Mouse (Mus musculus) midbrain, embryonic 10.5 days (tissue): Measurements from ENCODE around the gene Clstn3. TPM values are rescaled to one million over a fixed set of nuclear protein-coding genes. Genes with fewer than 3 reads are reported as not detected.
"Not testable (repeated sequence)": the region's sequence is repeated elsewhere in the genome, so short reads cannot be mapped to it uniquely, and the experiment has no call there.

Experiments used
- DNase-seq: peaks from one replicate; pipeline ENCODE4 v3.0.0-alpha.2; 2017; ENCODE audit warnings: low spot score
- H3K27ac ChIP-seq: fragments of 300-500 bp; sonication (generic); replicated peaks from 2 replicates; pipeline ENCODE4 v1.5.1; 2016; ENCODE audit warnings: mild to moderate bottlenecking
- H3K27me3 ChIP-seq: fragments of 300-500 bp; sonication (generic); 2 replicates; pipeline ENCODE4 v1.6.1; 2016; ENCODE audit warnings: low read depth, mild to moderate bottlenecking; ENCODE audit not compliant: poor library complexity, severe bottlenecking
- H3K36me3 ChIP-seq: fragments of 300-500 bp; sonication (generic); 2 replicates; pipeline ENCODE4 v1.6.1; 2016; ENCODE audit warnings: mild to moderate bottlenecking, moderate library complexity
- H3K4me1 ChIP-seq: fragments of 300-500 bp; sonication (generic); 2 replicates; pipeline ENCODE4 v1.6.1; 2016
- H3K4me3 ChIP-seq: fragments of 300-500 bp; sonication (generic); 2 replicates; pipeline ENCODE4 v1.5.1; 2016; ENCODE audit warnings: mild to moderate bottlenecking, moderate library complexity
- H3K9me3 ChIP-seq: fragments of 300-500 bp; sonication (generic); replicated peaks from 2 replicates; pipeline ENCODE4 v1.6.1; 2016; ENCODE audit warnings: mild to moderate bottlenecking
- WGBS: fragments of 180-500 bp; shearing (Covaris S2); methylation state at CpG from one replicate; pipeline ENCODE4 v1.1.7; 2016; 5-methylcytosine and 5-hydroxymethylcytosine counted together
- polyA plus RNA-seq: library from polyadenylated mRNA; unstranded; fragments of >200 nt; fragmentation: Nextera tagmentation; extraction: Ambion mirVana; gene quantifications from 2 replicates; pipeline ENCODE4 v1.2.1, GENCODE M21; 2016

Clstn3 gene
- polyA plus RNA-seq, 1 experiment from 2014 or later = 8.4 TPM

- Histone ChIP-seq H3K27me3 (no peaks in the 10 kb centered on the region), H3K27ac (no peak overlapping the region), H3K4me1 (peaks cover 18% of the 10 kb centered on the region), H3K4me3 (no peak overlapping the region), H3K9me3 (no peaks in the 10 kb centered on the region), H3K36me3 (no peaks in the 10 kb centered on the region)
- no peak for DNase-seq
- WGBS = 76% methylated on average over 5 of the region's 5 CpGs
Measured at GRCm38 (mm10) chr6:124435173-124435572, 29.4 kb downstream of the Clstn3 start.

GRCm38 (mm10) chr6:124433688-124434324, 30.8 kb downstream of the Clstn3 start:
- DNase-seq = no peak
- Histone ChIP-seq H3K9me3 (no peaks in the 10 kb centered on the region), H3K36me3 (no peaks in the 10 kb centered on the region), H3K4me3 (no peak overlapping the region), H3K4me1 (peaks cover 19% of the 10 kb centered on the region), H3K27me3 (no peaks in the 10 kb centered on the region), H3K27ac (no peak overlapping the region)
- 90% methylated on average over 8 of the region's 8 CpGs for WGBS

GRCm38 (mm10) chr6:124430784-124431495, 33.7 kb downstream of the Clstn3 start:
- no peaks in the 10 kb centered on the region for H3K36me3 ChIP-seq
- no peak overlapping the region for H3K4me3 ChIP-seq
- peak overlapping the region; percentile 70 for H3K27ac ChIP-seq
- no peaks in the 10 kb centered on the region for H3K9me3 ChIP-seq
- no peak for DNase-seq
- peaks cover 19% of the 10 kb centered on the region for H3K4me1 ChIP-seq
- no peaks in the 10 kb centered on the region for H3K27me3 ChIP-seq
- 40% methylated on average over 8 of the region's 8 CpGs for WGBS

- 76% methylated on average over 3 of the region's 3 CpGs for WGBS
- H3K27ac ChIP-seq = 0 out of 2 replicates have a peak overlapping the region, but pooled peaks have one; percentile 70
- H3K4me3 ChIP-seq = no peak overlapping the region
- H3K36me3 ChIP-seq = no peaks in the 10 kb centered on the region
- DNase-seq = no peak
- H3K9me3 ChIP-seq = no peaks in the 10 kb centered on the region
- H3K27me3 ChIP-seq = no peaks in the 10 kb centered on the region
- H3K4me1 ChIP-seq = peaks cover 19% of the 10 kb centered on the region
Measured at GRCm38 (mm10) chr6:124430379-124430778, 34.2 kb downstream of the Clstn3 start.

- DNase-seq = no peak
- Histone ChIP-seq H3K9me3 (no peaks in the 10 kb centered on the region), H3K36me3 (no peaks in the 10 kb centered on the region), H3K4me3 (no peak overlapping the region), H3K27me3 (no peaks in the 10 kb centered on the region), H3K4me1 (peaks cover 19% of the 10 kb centered on the region), H3K27ac (no peak overlapping the region)
- WGBS = 81% methylated on average over 5 of the region's 6 CpGs
Measured at GRCm38 (mm10) chr6:124427791-124428576, 36.6 kb downstream of the Clstn3 start.

- Histone ChIP-seq H3K27me3 (no peaks in the 10 kb centered on the region), H3K4me3 (no peak overlapping the region), H3K9me3 (no peaks in the 10 kb centered on the region), H3K4me1 (peaks cover 19% of the 10 kb centered on the region), H3K27ac (no peak overlapping the region), H3K36me3 (no peaks in the 10 kb centered on the region)
- DNase-seq = no peak
- 94% methylated on average over 7 of the region's 7 CpGs for WGBS
Measured at GRCm38 (mm10) chr6:124427289-124427688, 37.3 kb downstream of the Clstn3 start.

GRCm38 (mm10) chr6:124426604-124427003, 38.0 kb downstream of the Clstn3 start:
- DNase-seq = no peak
- no peak overlapping the region for H3K27ac ChIP-seq
- H3K4me1 ChIP-seq = peaks cover 15% of the 10 kb centered on the region
- no peaks in the 10 kb centered on the region for H3K27me3 ChIP-seq
- no peak overlapping the region for H3K4me3 ChIP-seq
- H3K9me3 ChIP-seq = no peaks in the 10 kb centered on the region
- H3K36me3 ChIP-seq = no peaks in the 10 kb centered on the region
- WGBS = 70% methylated on average over 3 of the region's 3 CpGs

GRCm38 (mm10) chr6:124425523-124425922, 39.1 kb downstream of the Clstn3 start:
- Histone ChIP-seq H3K27me3 (no peaks in the 10 kb centered on the region), H3K36me3 (no peaks in the 10 kb centered on the region), H3K27ac (no peak overlapping the region), H3K4me3 (no peak overlapping the region), H3K4me1 (peaks cover 5% of the 10 kb centered on the region), H3K9me3 (no peaks in the 10 kb centered on the region)
- DNase-seq = no peak
- WGBS = 83% methylated on average over 6 of the region's 6 CpGs

- not testable (repeated sequence) for DNase-seq, H3K4me1 ChIP-seq, H3K9me3 ChIP-seq, H3K36me3 ChIP-seq, H3K27me3 ChIP-seq, H3K27ac ChIP-seq, H3K4me3 ChIP-seq
- WGBS = 66% methylated on average over 7 of the region's 7 CpGs
Measured at GRCm38 (mm10) chr6:124425042-124425441, 39.6 kb downstream of the Clstn3 start.

GRCm38 (mm10) chr6:124424068-124424498, 40.5 kb downstream of the Clstn3 start:
- Histone ChIP-seq H3K36me3 (no peaks in the 10 kb centered on the region), H3K27ac (no peak overlapping the region), H3K9me3 (no peaks in the 10 kb centered on the region), H3K4me3 (no peak overlapping the region), H3K27me3 (no peaks in the 10 kb centered on the region), H3K4me1 (no peaks in the 10 kb centered on the region)
- WGBS = 68% methylated on average over 1 of the region's 1 CpGs
- DNase-seq = no peak

- Histone ChIP-seq H3K4me1 (peaks cover 18% of the 10 kb centered on the region), H3K9me3 (no peaks in the 10 kb centered on the region)
- WGBS = 91% methylated on average over 3 of the region's 3 CpGs
Measured at GRCm38 (mm10) chr6:124418686-124419085, 45.9 kb downstream of the Clstn3 start.

GRCm38 (mm10) chr6:124415347-124416088, 49.1 kb downstream of the Clstn3 start:
- H3K4me1 ChIP-seq = peaks cover 24% of the 10 kb centered on the region
- H3K36me3 ChIP-seq = peaks cover 29% of the 10 kb centered on the region
- 8% methylated on average over 21 of the region's 21 CpGs for WGBS
- no peaks in the 10 kb centered on the region for H3K27me3 ChIP-seq
- H3K9me3 ChIP-seq = no peaks in the 10 kb centered on the region
- H3K4me3 ChIP-seq = peak overlapping the region; percentile 93
- peak; percentile 68 for DNase-seq
- peak overlapping the region; percentile 96 for H3K27ac ChIP-seq

More at GRCm38 (mm10) chr6:124418686-124419085, 45.9 kb downstream of the Clstn3 start:
- Histone ChIP-seq H3K4me3 (no peak overlapping the region), H3K27ac (no peak overlapping the region), H3K27me3 (no peaks in the 10 kb centered on the region), H3K36me3 (no peaks in the 10 kb centered on the region)
- no peak for DNase-seq
